Mouse (Mus musculus) layer of hippocampus, adult 2 months (tissue): ENCODE results near the gene Rhot2. TPM values are rescaled to one million over a fixed set of nuclear protein-coding genes. Genes with fewer than 3 reads are reported as not detected.
A peak's percentile ranks its signal among the peaks of the same experiment; 100 is the strongest.

ENCODE experiments used
- DNase-seq, 2 experiments: peaks; one replicate each; pipeline ENCODE4 v3.0.0; 2022; ENCODE audit warnings: low spot score in 2 of 2
- H3K27ac ChIP-seq: fragments of 200-600 bp; 2 replicates; pipeline ENCODE4 v1.8.1; 2022
- H3K4me3 ChIP-seq: fragments of 200-600 bp; 2 replicates; pipeline ENCODE4 v1.8.1; 2022; ENCODE audit warnings: mild to moderate bottlenecking
- CTCF ChIP-seq: fragments of 200-600 bp; conservative IDR thresholded peaks from 2 replicates; pipeline ENCODE4 v1.8.1; 2022; ENCODE audit warnings: antibody characterized with exemption, mild to moderate bottlenecking, moderate library complexity
- total RNA-seq, 2 experiments: library from RNA; stranded (reverse); gene quantifications; 2 replicates each; pipeline ENCODE4 v1.2.3; 2021

The Rhot2 gene
- total RNA-seq, 2 experiments from 2014 or later: 95.9 to 107 TPM

GRCm38 (mm10) chr17:25843636-25844395, 835 bp downstream of the Rhot2 start:
- peak overlapping the region; percentile 83 for H3K4me3 ChIP-seq
- no peak for TF ChIP-seq CTCF
- H3K27ac ChIP-seq: peak overlapping the region; percentile 96
- DNase-seq: no peak

GRCm38 (mm10) chr17:25843122-25843521, 1.5 kb downstream of the Rhot2 start:
- DNase-seq: no peak
- Histone ChIP-seq H3K27ac (peak overlapping the region; percentile 96; the same call in 1 of the 2 replicates), H3K4me3 (peak overlapping the region; percentile 83)
- TF ChIP-seq CTCF: no peak

- Histone ChIP-seq H3K4me3 (no peak overlapping the region), H3K27ac (no peak overlapping the region)
- DNase-seq: no peak
- TF ChIP-seq CTCF: 0 out of 2 replicates have a peak, but pooled peaks have one; percentile 6
These were observed 2.1 kb downstream of the Rhot2 start for GRCm38 (mm10) chr17:25842509-25842908.

DNA sequence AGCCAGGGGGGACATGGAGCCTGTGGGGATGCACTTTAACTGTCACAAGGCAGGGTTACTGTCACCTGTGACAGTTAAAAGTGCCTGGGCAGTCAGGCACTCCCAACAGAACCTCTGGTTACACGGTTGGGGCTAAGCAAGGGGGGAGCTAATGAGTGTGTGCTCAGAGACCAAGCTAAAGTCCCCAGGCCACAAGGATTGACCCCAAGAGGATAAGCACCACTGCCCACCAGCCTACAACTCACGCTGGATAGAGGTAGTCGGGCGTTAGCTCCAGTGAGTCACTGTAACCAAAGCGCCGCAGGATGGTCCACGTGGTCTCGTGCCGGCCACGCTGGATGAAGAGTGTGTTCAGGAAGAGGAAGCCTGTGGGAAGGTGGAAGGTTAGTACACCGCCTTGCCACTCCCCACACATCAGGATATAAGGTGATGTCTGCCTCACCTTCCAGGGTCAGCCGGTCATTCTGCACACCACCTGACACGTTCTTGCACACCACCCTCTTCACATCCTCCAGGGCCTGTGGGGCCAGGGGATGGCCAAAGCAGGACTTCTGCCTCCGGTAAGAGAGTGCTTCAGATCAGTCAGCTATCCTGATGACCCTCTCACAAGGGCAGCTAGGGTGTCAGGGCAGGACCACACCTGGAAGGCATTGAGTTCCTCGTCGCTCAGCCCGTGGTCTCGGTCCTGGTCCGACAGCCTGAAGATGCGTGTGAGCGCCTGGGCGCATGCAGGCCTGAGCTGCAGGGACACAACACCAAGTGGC, 3.4 kb downstream of the Rhot2 start, which contains the start of gene Gm20683:
Gene Gm20683 (minus strand): TSS at position 647 of the 764 bp plus-strand sequence.
- no peak for TF ChIP-seq CTCF
- Histone ChIP-seq H3K27ac (no peak within 1 kb of the TSS), H3K4me3 (no peak within 1 kb of the TSS)
- DNase-seq: no peak

GRCm38 (mm10) chr17:25840519-25840918, 4.1 kb downstream of the Rhot2 start:
- TF ChIP-seq CTCF: no peak
- Histone ChIP-seq H3K27ac (no peak overlapping the region), H3K4me3 (no peak overlapping the region)
- no peak for DNase-seq

- no peak for DNase-seq
- Histone ChIP-seq H3K4me3 (no peak overlapping the region), H3K27ac (peak overlapping the region; percentile 14; the same call in 1 of the 2 replicates)
- no peak for TF ChIP-seq CTCF
These were observed 5.0 kb downstream of the Rhot2 start for GRCm38 (mm10) chr17:25839455-25840235.

- no peak for TF ChIP-seq CTCF
- H3K4me3 ChIP-seq: no peak overlapping the region
- H3K27ac ChIP-seq: peak overlapping the region; percentile 14; the same call in 1 of the 2 replicates
- no peak for DNase-seq
These were observed 5.7 kb downstream of the Rhot2 start for GRCm38 (mm10) chr17:25838904-25839303.

GRCm38 (mm10) chr17:25837533-25837932, 7.1 kb downstream of the Rhot2 start:
- H3K27ac ChIP-seq: peak overlapping the region; percentile 99
- DNase-seq: no peak
- TF ChIP-seq CTCF: no peak
- H3K4me3 ChIP-seq: no peak overlapping the region; the same call in 1 of the 2 replicates

GRCm38 (mm10) chr17:25837076-25837410, 7.6 kb downstream of the Rhot2 start, which contains the start of gene Rhbdl1:
Gene Rhbdl1, minus strand, starts transcription at chr17:25837295.
- peak within 1 kb of the TSS; percentile 72 for H3K4me3 ChIP-seq
- H3K27ac ChIP-seq: peak within 1 kb of the TSS; percentile 99
- DNase-seq: peak; percentile 87 to 88
- TF ChIP-seq CTCF: no peak

DNA sequence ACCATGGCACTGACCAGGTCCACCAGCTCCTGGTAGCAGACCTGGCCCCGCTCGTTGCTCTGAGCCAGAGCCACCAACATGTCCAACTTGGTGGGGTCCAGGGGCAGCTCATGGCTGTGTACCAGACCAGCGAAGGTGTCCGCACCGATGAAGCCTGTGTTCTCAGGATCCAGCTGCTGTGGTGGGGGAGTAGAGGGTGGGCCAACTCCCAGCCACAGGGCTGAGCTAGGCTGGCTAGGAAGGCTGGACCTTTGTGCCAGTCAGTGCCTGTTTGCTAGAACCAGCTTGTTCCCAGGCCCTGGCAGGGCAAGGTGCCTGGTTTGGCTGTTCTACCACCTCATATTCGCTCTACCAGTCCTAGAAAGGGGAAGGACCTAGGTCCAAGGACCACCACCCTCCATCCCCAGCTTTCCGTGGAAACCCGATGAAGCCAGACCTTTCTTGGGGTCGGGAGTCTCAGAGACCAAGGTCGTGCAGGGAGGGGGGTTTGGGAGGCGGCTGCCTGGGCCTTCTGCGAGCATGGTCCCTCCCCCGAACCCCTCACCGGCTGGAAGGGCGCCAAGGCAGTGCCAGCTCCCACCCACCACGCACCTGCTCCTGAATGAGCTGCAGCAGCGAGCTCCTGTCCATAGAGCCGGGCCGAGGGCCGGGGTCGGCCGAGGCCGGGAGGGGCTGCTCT, 8.1 kb downstream of the Rhot2 start:
- TF ChIP-seq CTCF: no peak
- peak overlapping the region; percentile 72 for H3K4me3 ChIP-seq
- peak overlapping the region; percentile 99 for H3K27ac ChIP-seq
- DNase-seq: no peak

- H3K27ac ChIP-seq: peak overlapping the region; percentile 99
- no peak for DNase-seq
- peak overlapping the region; percentile 72 for H3K4me3 ChIP-seq
- TF ChIP-seq CTCF: no peak
These were observed 8.8 kb downstream of the Rhot2 start for GRCm38 (mm10) chr17:25835816-25836215.

GRCm38 (mm10) chr17:25835301-25835700, 9.3 kb downstream of the Rhot2 start:
- no peak for TF ChIP-seq CTCF
- H3K27ac ChIP-seq: peak overlapping the region; percentile 99
- H3K4me3 ChIP-seq: no peak overlapping the region; the same call in 1 of the 2 replicates
- no peak for DNase-seq
